Mouse (Mus musculus) forebrain, postnatal 0 days (tissue): ENCODE measurements around the gene Adh6b. TPM values are rescaled to one million over a fixed set of nuclear protein-coding genes. Genes with fewer than 3 reads are reported as not detected.
"Not testable (repeated sequence)": the region's sequence is repeated elsewhere in the genome, so short reads cannot be mapped to it uniquely, and the experiment has no call there.

ENCODE experiments used
- ATAC-seq: fragments of 200-750 bp; cut with Nextera tagmentation; 2 replicates; pipeline ENCODE4 v1.8.0; 2017; ENCODE audit warnings: mild to moderate bottlenecking, moderate library complexity
- DNase-seq: peaks from one replicate; pipeline ENCODE4 v3.0.0-alpha.2; 2015
- H3K27ac ChIP-seq: fragments of 300-500 bp; sonication (generic); 2 replicates; pipeline ENCODE4 v1.5.1; 2014; ENCODE audit warnings: low read depth, mild to moderate bottlenecking, antibody characterized with exemption, low read length, moderate library complexity, mixed read lengths
- H3K27me3 ChIP-seq: fragments of 300-500 bp; sonication (generic); 2 replicates; pipeline ENCODE4 v1.6.1; 2014; ENCODE audit warnings: mild to moderate bottlenecking, low read length, mixed read lengths; ENCODE audit not compliant: insufficient read depth
- H3K36me3 ChIP-seq: fragments of 300-500 bp; sonication (generic); 2 replicates; pipeline ENCODE4 v1.6.1; 2014; ENCODE audit warnings: mild to moderate bottlenecking, moderate library complexity; ENCODE audit not compliant: insufficient read depth
- H3K4me1 ChIP-seq: fragments of 300-500 bp; sonication (generic); 2 replicates; pipeline ENCODE4 v1.6.1; 2014; ENCODE audit warnings: antibody characterized with exemption; ENCODE audit not compliant: insufficient read depth
- H3K4me2 ChIP-seq: fragments of 300-500 bp; sonication (generic); 2 replicates; pipeline ENCODE4 v1.6.1; 2014; ENCODE audit warnings: low read depth, mild to moderate bottlenecking, moderate library complexity
- H3K4me3 ChIP-seq: fragments of 300-500 bp; sonication (generic); 2 replicates; pipeline ENCODE4 v1.5.1; 2014; ENCODE audit warnings: low read depth, low read length, mixed read lengths
- H3K9ac ChIP-seq: fragments of 300-500 bp; sonication (generic); 2 replicates; pipeline ENCODE4 v1.6.1; 2014; ENCODE audit warnings: mild to moderate bottlenecking
- H3K9me3 ChIP-seq: fragments of 300-500 bp; sonication (generic); 2 replicates; pipeline ENCODE4 v1.6.1; 2016; ENCODE audit warnings: low read length
- CTCF ChIP-seq: sonication (generic); IDR thresholded peaks from 2 replicates; pipeline ENCODE4 v1.5.1; 2016; ENCODE audit warnings: antibody characterized with exemption, control low read depth, low read depth
- WGBS: fragments of 180-500 bp; shearing (Covaris S2); extraction: QIAGEN DNeasy Blood & Tissue Kit; methylation state at CpG from one replicate; pipeline ENCODE4 v1.1.7; 2014; 5-methylcytosine and 5-hydroxymethylcytosine counted together
- polyA plus RNA-seq: library from polyadenylated mRNA; unstranded; fragments of >200 nt; fragmentation: Nextera tagmentation; extraction: Ambion mirVana; gene quantifications from 2 replicates; pipeline ENCODE4 v1.2.1, GENCODE M21; 2015
- total RNA-seq: library from RNA; depleted of rRNA; stranded (reverse); fragments of >200 nt; gene quantifications from 2 replicates; pipeline ENCODE4 v1.2.3, GENCODE M21; 2014

Adh6b gene
- total and polyA plus RNA-seq, 2 experiments from 2014 or later: 0.19 TPM; not detected in 1

DNA sequence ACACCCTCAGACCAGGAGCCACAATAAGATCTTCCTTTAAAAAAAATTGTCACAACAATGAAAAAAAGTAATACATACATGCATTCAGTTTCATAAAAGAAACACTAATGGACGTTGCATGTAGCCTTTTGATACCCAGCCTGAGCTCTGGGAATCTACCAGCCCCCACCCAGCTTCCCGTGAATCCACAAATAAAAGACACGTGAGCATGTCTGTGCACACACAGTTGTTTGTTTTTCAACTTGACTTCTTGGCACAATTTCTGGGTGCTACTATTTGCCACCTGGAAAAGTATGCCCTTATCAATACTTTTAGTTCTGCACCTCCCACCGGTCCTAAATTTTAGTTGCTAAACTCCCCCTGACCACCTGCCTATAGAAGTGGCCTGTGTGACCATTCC lies 19.1 kb downstream of the Adh6b start:
- Histone ChIP-seq H3K27me3 (no peaks in the 10 kb centered on the region), H3K4me1 (no peaks in the 10 kb centered on the region), H3K4me3 (no peak overlapping the region), H3K4me2 (no peak overlapping the region), H3K27ac (no peak overlapping the region), H3K9me3 (no peaks in the 10 kb centered on the region), H3K36me3 (no peaks in the 10 kb centered on the region), H3K9ac (no peak overlapping the region)
- ATAC-seq (no peak), DNase-seq (no peak)
- TF ChIP-seq CTCF: no peak
- WGBS: 85% methylated on average over 4 of the region's 4 CpGs

DNA sequence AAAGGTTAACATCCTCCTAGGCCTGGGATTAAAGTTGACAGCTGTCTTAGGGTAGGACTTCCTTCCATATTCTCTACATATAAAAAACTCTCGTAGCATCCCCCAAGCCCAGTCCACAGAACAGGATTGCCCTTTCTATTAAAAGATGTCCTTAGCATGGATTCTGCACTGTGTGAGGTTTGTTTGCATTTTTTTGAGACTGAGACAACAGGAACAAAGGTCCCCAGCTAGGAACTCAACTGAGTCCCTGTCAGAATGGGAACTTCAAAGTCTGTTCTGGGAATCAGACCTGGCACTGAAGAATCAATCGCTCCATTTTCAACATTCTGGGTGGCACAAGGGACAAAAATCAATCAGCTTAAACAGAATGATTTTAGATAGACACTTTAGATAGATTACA lies 21.3 kb downstream of the Adh6b start:
- H3K36me3 ChIP-seq: no peaks in the 10 kb centered on the region
- H3K9ac ChIP-seq: no peak overlapping the region
- no peak for TF ChIP-seq CTCF
- 78% methylated on average over 2 of the region's 2 CpGs for WGBS
- H3K27me3 ChIP-seq: no peaks in the 10 kb centered on the region
- no peak for ATAC-seq
- H3K4me2 ChIP-seq: no peak overlapping the region
- DNase-seq: no peak
- H3K9me3 ChIP-seq: no peaks in the 10 kb centered on the region
- no peak overlapping the region for H3K4me3 ChIP-seq
- H3K4me1 ChIP-seq: no peaks in the 10 kb centered on the region
- no peak overlapping the region for H3K27ac ChIP-seq

DNA sequence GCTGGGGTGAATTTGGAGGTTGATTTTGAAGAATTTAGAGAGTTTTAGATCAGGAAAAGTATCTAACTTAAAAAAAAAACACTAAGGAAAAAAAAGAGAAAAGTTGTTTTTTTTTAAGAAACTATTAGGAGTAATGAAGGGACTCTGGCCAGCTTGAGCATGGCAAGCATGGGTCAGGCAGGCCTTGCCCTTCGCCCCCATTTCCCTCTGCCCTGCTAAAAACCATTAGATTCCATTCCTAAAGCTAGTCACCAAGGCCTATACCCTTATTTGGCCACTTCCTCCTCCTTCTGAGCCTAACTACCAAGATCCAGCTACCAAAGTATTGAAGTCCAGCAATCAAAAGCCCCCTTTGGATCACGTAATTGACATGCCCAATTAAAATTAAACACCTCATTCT lies 24.6 kb downstream of the Adh6b start:
- no peaks in the 10 kb centered on the region for H3K36me3 ChIP-seq
- no peak overlapping the region for H3K4me3 ChIP-seq
- no peak for TF ChIP-seq CTCF
- H3K27me3 ChIP-seq: no peaks in the 10 kb centered on the region
- ATAC-seq (no peak), DNase-seq (no peak)
- H3K9me3 ChIP-seq: no peaks in the 10 kb centered on the region
- no peak overlapping the region for H3K9ac ChIP-seq
- WGBS: 81% methylated on average over 2 of the region's 2 CpGs
- H3K27ac ChIP-seq: no peak overlapping the region
- no peaks in the 10 kb centered on the region for H3K4me1 ChIP-seq
- no peak overlapping the region for H3K4me2 ChIP-seq

GRCm38 (mm10) chr3:138369546-138369945 lies 28.0 kb downstream of the Adh6b start:
- no peak for TF ChIP-seq CTCF
- H3K4me1 ChIP-seq: no peaks in the 10 kb centered on the region
- WGBS: 82% methylated on average over 1 of the region's 1 CpGs
- no peak overlapping the region for H3K27ac ChIP-seq
- H3K36me3 ChIP-seq: no peaks in the 10 kb centered on the region
- no peaks in the 10 kb centered on the region for H3K9me3 ChIP-seq
- H3K27me3 ChIP-seq: no peaks in the 10 kb centered on the region
- DNase-seq (no peak), ATAC-seq (no peak)
- H3K4me2 ChIP-seq: no peak overlapping the region
- H3K9ac ChIP-seq: no peak overlapping the region
- H3K4me3 ChIP-seq: no peak overlapping the region

DNA sequence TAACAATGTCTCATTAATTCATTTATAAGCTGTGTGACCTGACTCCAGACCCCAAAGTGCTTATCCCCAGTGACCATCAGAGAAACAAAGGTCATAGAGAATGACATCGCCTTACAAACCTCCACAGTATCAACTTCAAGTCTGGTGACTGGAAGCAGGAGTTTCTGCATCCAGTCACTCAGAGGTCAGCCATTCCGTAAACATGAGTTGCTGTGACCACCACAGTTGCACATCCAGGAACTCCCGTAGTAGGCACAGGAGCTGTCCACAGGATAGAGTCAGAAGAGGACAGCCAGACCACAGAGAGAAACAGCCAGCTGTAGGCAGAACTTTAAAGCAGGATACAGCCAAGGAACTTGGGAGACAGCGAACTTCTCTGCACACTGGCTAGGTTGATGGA lies 28.7 kb downstream of the Adh6b start:
- H3K27ac ChIP-seq, ATAC-seq, H3K9me3 ChIP-seq, H3K36me3 ChIP-seq, H3K27me3 ChIP-seq, H3K9ac ChIP-seq, H3K4me2 ChIP-seq, H3K4me3 ChIP-seq, H3K4me1 ChIP-seq, DNase-seq: not testable (repeated sequence)
- 82% methylated on average over 4 of the region's 4 CpGs for WGBS

GRCm38 (mm10) chr3:138373920-138374319 lies 32.3 kb downstream of the Adh6b start:
- Histone ChIP-seq H3K9me3 (no peaks in the 10 kb centered on the region), H3K4me1 (no peaks in the 10 kb centered on the region), H3K36me3 (no peaks in the 10 kb centered on the region), H3K4me2 (no peak overlapping the region), H3K9ac (no peak overlapping the region), H3K27me3 (no peaks in the 10 kb centered on the region), H3K27ac (no peak overlapping the region), H3K4me3 (no peak overlapping the region)
- 89% methylated on average over 4 of the region's 4 CpGs for WGBS
- no peak for DNase-seq
- no peak for ATAC-seq
- no peak for TF ChIP-seq CTCF

DNA sequence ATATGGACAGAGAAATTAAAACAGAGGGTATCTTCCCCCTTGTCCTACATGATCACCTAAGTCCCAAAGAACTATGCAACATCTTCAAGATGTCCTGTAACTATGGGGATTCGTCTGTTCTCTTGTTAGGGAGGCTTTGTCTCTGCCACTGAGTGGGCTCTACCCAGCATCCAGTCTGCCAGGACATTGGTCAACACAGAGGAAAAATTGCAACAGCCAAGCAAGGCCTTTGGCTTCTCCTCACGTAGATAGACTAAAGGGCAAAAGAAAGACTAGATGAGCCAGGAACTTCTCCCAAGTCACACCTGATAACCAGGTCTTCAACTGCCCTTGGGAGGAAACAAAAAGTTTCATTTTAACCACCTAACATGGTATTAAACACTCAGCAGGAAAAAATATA lies 33.6 kb downstream of the Adh6b start:
- Histone ChIP-seq H3K9me3 (no peaks in the 10 kb centered on the region), H3K27ac (no peak overlapping the region), H3K9ac (no peak overlapping the region), H3K4me3 (no peak overlapping the region), H3K36me3 (no peaks in the 10 kb centered on the region), H3K4me2 (no peak overlapping the region), H3K4me1 (no peaks in the 10 kb centered on the region), H3K27me3 (no peaks in the 10 kb centered on the region)
- no peak for TF ChIP-seq CTCF
- DNase-seq (no peak), ATAC-seq (no peak)
- 75% methylated on average over 2 of the region's 2 CpGs for WGBS

GRCm38 (mm10) chr3:138381133-138381532 lies 39.6 kb downstream of the Adh6b start:
- TF ChIP-seq CTCF: no peak

More at GRCm38 (mm10) chr3:138381133-138381532, 39.6 kb downstream of the Adh6b start:
- no peak overlapping the region for H3K4me2 ChIP-seq
- no peak overlapping the region for H3K9ac ChIP-seq
- no peaks in the 10 kb centered on the region for H3K36me3 ChIP-seq
- H3K27me3 ChIP-seq: no peaks in the 10 kb centered on the region
- WGBS: 6% methylated on average over 3 of the region's 3 CpGs
- DNase-seq (peak; percentile 3), ATAC-seq (no peak)
- no peaks in the 10 kb centered on the region for H3K4me1 ChIP-seq
- no peak overlapping the region for H3K27ac ChIP-seq
- no peak overlapping the region for H3K4me3 ChIP-seq
- no peaks in the 10 kb centered on the region for H3K9me3 ChIP-seq
